Mouse (Mus musculus): ENCODE measurements around the gene Tbl1xr1. TPM values are rescaled to one million over a fixed set of nuclear protein-coding genes. Genes with fewer than 3 reads are reported as not detected.

Gene Tbl1xr1
- total and polyA plus RNA-seq, 3 experiments, result 33.9 to 185 (median 45.6) TPM

DNA sequence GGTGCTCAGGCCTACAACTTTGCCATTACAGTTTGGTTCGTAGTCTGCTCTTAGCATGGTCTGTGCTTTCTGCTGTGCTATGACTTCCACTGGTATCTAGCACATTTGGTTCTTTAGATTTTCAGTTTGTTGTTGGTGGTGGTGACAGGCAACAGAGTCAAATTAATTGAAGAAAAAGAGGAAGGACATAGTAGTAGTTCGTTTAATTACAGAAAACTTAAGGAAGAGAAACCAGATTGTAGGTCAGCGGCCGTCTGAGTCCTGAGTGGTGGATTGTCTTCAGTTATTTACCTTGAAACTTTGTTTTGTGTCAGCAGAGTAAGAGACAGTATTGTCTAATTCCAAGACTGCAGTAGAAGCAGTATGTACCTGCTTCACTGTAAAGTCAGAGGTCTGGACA is 37.3 kb downstream of the Tbl1xr1 start:
- H3K79me2 ChIP-seq (ENCODE audit: control insufficient read depth, insufficient read depth, low read length, poor library complexity), result peaks cover 63% of the 10 kb centered on the region
- no peaks in the 10 kb centered on the region for H3K27me3 ChIP-seq (ENCODE audit: control insufficient read depth in 1 of 2, insufficient read depth in 2 of 2, low read length in 2 of 2)
- H3K4me1 ChIP-seq (ENCODE audit: control insufficient read depth in 1 of 2, insufficient read depth in 2 of 2, low read length in 2 of 2), result no peaks in the 10 kb centered on the region
- TF ChIP-seq SMC3 (IDR thresholded peaks at IDR 0.05; ENCODE audit: low read depth, low read length), result no peak
- TF ChIP-seq TCF12 (IDR thresholded peaks at IDR 0.05; ENCODE audit: low read depth, low read length), result no peak
- TF ChIP-seq CHD2 (IDR thresholded peaks at IDR 0.05; ENCODE audit: low read length), result no peak
- no peak for TF ChIP-seq EP300 (IDR thresholded peaks at IDR 0.05; ENCODE audit: low read depth in 1 of 2, low read length in 2 of 2)
- no peak for TF ChIP-seq MXI1 (IDR thresholded peaks at IDR 0.05; ENCODE audit: low read depth, low read length)
- TF ChIP-seq POLR2AphosphoS5 (IDR thresholded peaks at IDR 0.05; ENCODE audit: borderline replicate concordance, low read depth, low read length), result no peak
- TF ChIP-seq JUND (IDR thresholded peaks at IDR 0.05; ENCODE audit: low read depth, low read length), result no peak
- no peak for TF ChIP-seq NRF1 (IDR thresholded peaks at IDR 0.05; ENCODE audit: insufficient read depth, low read depth, low read length, poor library complexity, severe bottlenecking)
- no peak for TF ChIP-seq MYC (IDR thresholded peaks at IDR 0.05; ENCODE audit: low read depth, low read length)
- no peak for TF ChIP-seq MEF2A (IDR thresholded peaks at IDR 0.05; ENCODE audit: extremely low read depth, insufficient replicate concordance, low read depth, low read length, poor library complexity, severe bottlenecking)
- TF ChIP-seq ELF1 (IDR thresholded peaks at IDR 0.05; ENCODE audit: low read depth, low read length), result no peak
- TF ChIP-seq MYB (IDR thresholded peaks at IDR 0.05; ENCODE audit: low read depth, low read length), result no peak
- TF ChIP-seq POLR2A (IDR thresholded peaks at IDR 0.05; ENCODE audit: control insufficient read depth in 1 of 2, insufficient read depth in 1 of 2, low read depth in 1 of 2, low read length in 2 of 2, poor library complexity in 1 of 2), result no peak
- no peak for TF ChIP-seq UBTF (IDR thresholded peaks at IDR 0.05; ENCODE audit: borderline replicate concordance, insufficient read depth, low read depth, low read length)
- TF ChIP-seq MAZ (IDR thresholded peaks at IDR 0.05; ENCODE audit: low read depth, low read length), result no peak
- TF ChIP-seq KAT2A (conservative IDR thresholded peaks at IDR 0.05; ENCODE audit: low read depth, low read length), result no peak
- TF ChIP-seq MAFK (IDR thresholded peaks at IDR 0.05; ENCODE audit: borderline replicate concordance, low read depth, low read length), result no peak
- H3K27ac ChIP-seq (ENCODE audit: control insufficient read depth, low read depth, low read length), result no peak overlapping the region
- H3K4me3 ChIP-seq (ENCODE audit: control insufficient read depth in 1 of 2, insufficient read depth in 1 of 2, low read depth in 2 of 2, low read length in 2 of 2), result no peak overlapping the region
- H3K9ac ChIP-seq (ENCODE audit: control insufficient read depth, low read depth, low read length, poor library complexity, severe bottlenecking), result no peak overlapping the region
- H3K9me3 ChIP-seq (replicated peaks; ENCODE audit: insufficient read depth, low read length), result no peaks in the 10 kb centered on the region
- DNase-seq (ENCODE audit: low read depth, low spot score), result no peak
- peaks cover 0 to 5% of the 10 kb centered on the region in 2 experiments; a peak in 3 of 4 replicates for H3K36me3 ChIP-seq (ENCODE audit: control insufficient read depth in 1 of 2, insufficient read depth in 2 of 2, low read length in 2 of 2)

DNA sequence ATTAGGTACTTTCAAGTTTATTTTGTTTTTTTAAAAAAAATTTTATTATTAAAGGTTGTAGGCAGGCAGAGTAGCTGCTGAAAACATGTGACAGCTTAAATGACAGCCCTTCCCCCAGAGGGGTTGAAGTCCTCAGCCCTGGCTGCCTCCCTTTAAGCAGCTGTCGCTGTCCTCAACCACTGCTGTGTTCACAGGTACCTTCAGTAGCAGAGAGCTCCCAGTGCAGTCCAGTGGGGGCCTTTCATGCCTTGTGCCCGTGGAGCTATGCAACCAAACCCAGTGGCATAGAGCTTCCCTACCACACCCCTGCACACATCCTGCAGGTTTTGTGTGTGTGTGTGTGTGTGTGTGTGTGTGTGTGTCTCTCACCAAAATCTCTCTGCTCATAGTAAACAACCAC is 38.8 kb downstream of the Tbl1xr1 start:
- DNase-seq (ENCODE audit: low read depth, low spot score), result no peak
- Histone ChIP-seq H3K27ac (ENCODE audit: control insufficient read depth, low read depth, low read length) (no peak overlapping the region), H3K27me3 (ENCODE audit: control insufficient read depth in 1 of 2, insufficient read depth in 2 of 2, low read length in 2 of 2) (no peaks in the 10 kb centered on the region), H3K4me3 (ENCODE audit: control insufficient read depth in 1 of 2, insufficient read depth in 1 of 2, low read depth in 2 of 2, low read length in 2 of 2) (no peak overlapping the region), H3K9ac (ENCODE audit: control insufficient read depth, low read depth, low read length, poor library complexity, severe bottlenecking) (no peak overlapping the region), H3K36me3 (ENCODE audit: control insufficient read depth in 1 of 2, insufficient read depth in 2 of 2, low read length in 2 of 2) (peaks cover 4 to 5% of the 10 kb centered on the region in 2 experiments), H3K9me3 (replicated peaks; ENCODE audit: insufficient read depth, low read length) (no peaks in the 10 kb centered on the region), H3K4me1 (ENCODE audit: control insufficient read depth in 1 of 2, insufficient read depth in 2 of 2, low read length in 2 of 2) (peaks cover 3 to 7% of the 10 kb centered on the region in 2 experiments), H3K79me2 (ENCODE audit: control insufficient read depth, insufficient read depth, low read length, poor library complexity) (peaks cover 62% of the 10 kb centered on the region)
- TF ChIP-seq GATA1 (IDR thresholded peaks at IDR 0.05; ENCODE audit: low read depth, low read length), result no peak
- TF ChIP-seq ZMIZ1 (IDR thresholded peaks at IDR 0.05; ENCODE audit: low read depth, low read length), result no peak
- TF ChIP-seq USF2 (IDR thresholded peaks at IDR 0.05; ENCODE audit: borderline replicate concordance in 1 of 2, insufficient read depth in 1 of 2, low read depth in 1 of 2, low read length in 2 of 2), result no peak
- TF ChIP-seq RCOR1 (IDR thresholded peaks at IDR 0.05; ENCODE audit: low read depth, low read length), result no peak
- TF ChIP-seq USF1 (IDR thresholded peaks at IDR 0.05; ENCODE audit: low read depth, low read length), result no peak
- TF ChIP-seq JUND (IDR thresholded peaks at IDR 0.05; ENCODE audit: low read depth, low read length), result no peak
- TF ChIP-seq MAZ (IDR thresholded peaks at IDR 0.05; ENCODE audit: low read depth, low read length), result no peak
- no peak for TF ChIP-seq RAD21 (IDR thresholded peaks at IDR 0.05; ENCODE audit: low read depth, low read length)
- no peak for TF ChIP-seq MAFK (IDR thresholded peaks at IDR 0.05; ENCODE audit: borderline replicate concordance, low read depth, low read length)
